Mouse (Mus musculus) neutrophil, adult 5-6 weeks (primary cell): ENCODE data around the gene Elovl7. TPM values are rescaled to one million over a fixed set of nuclear protein-coding genes. Genes with fewer than 3 reads are reported as not detected.

Experiments used
- ATAC-seq: fragments of 151-379, 151-347 bp; 2 replicates; pipeline ENCODE4 v1.8.0; 2017; ENCODE audit warnings: mild to moderate bottlenecking, moderate TSS enrichment; ENCODE audit not compliant: insufficient number of reproducible peaks, poor library complexity, low FRiP score, severe bottlenecking; ENCODE audit errors: extremely low read depth
- total RNA-seq: library from RNA; stranded (forward); fragments of 200-1000 nt; gene quantifications from 2 replicates; pipeline ENCODE4 v1.2.3, GENCODE M21; 2017

Elovl7 gene
- total RNA-seq, 1 experiment from 2014 or later, result 1.7 TPM

DNA sequence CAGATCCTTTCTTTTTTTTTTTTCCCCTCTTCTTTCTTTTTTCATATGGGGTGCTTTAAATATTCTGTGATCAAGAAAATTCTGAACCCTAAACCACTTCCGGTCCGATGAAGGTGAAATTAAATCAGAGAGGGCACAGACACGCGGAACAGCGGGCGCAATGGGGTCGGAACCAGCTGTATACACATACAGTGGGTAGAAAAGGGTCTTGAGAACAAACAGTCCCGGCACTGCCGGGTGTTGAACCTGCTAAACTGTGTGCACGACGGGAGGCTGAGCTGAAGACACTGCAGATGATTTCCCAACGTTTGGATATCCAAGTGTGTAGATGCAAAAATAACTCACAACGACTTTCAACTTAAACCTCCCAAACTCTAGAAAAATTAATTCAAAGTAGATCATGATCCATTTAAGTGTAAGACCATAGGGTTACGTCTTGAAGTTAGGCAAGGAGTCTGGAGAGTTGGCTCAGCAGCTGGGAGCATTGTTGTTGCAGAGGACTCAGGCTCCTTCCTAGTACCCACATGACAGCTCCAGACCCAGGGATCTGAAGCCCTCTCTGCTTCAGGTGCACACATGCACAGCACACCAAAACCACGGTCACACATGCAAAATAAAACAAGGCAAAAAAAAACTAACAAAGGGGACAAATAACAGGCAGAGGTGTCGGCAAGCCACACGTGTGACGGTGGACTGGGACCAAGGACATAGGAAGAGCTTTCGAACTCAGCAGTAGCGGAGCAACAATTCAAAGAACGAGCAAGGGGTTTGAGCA is 114.4 kb downstream of the Elovl7 start:
- ATAC-seq, result no peak

DNA sequence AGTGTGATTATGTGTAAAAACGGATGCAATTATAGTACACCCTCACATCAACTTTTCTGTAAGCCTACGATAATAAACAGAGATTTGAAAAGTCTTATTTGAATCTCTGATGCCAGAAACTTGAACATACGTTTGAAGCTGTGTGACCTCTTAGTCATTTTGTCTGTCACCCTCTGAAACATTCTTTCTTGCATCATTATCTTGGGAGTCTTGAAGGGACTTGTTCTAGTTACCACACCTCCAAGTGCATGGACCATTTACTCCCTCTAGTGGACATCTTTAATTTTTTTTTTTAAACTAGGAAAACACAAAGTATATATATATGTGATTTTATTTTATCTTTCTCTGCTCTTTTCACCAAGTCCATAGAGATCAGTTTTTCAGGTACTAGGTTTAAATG is 115.5 kb downstream of the Elovl7 start:
- peak; percentile 71 for ATAC-seq

Other genes with a start within 250 kb of the Elovl7 start
- gene Smim15, start 170.0 kb upstream of the Elovl7 start, total RNA-seq, result 97.9 and 109 TPM in 2 replicates
- 6.0 and 10.6 TPM in 2 replicates for gene Ndufaf2, start 55.8 kb upstream of the Elovl7 start, total RNA-seq
- gene Ercc8, start 55.7 kb upstream of the Elovl7 start, total RNA-seq, result 10.8 and 14.4 TPM in 2 replicates
- 7.1 and 8.3 TPM in 2 replicates for gene Depdc1b, start 101.9 kb downstream of the Elovl7 start, total RNA-seq
- 6.3 and 8.3 TPM in 2 replicates for gene Pde4d, start 235.5 kb downstream of the Elovl7 start, total RNA-seq